Mouse (Mus musculus) activated CD4-positive, CD25-positive, alpha-beta regulatory T cell, adult 4 months (primary cell): ENCODE data around the gene Cops4. TPM values are rescaled to one million over a fixed set of nuclear protein-coding genes. Genes with fewer than 3 reads are reported as not detected.

Source experiments
- ATAC-seq: one replicate; pipeline ENCODE4 v1.8.0; 2017
- polyA plus RNA-seq, 2 experiments: library from polyadenylated mRNA; unstranded; fragments of 100-300 nt; shearing (Covaris generic); gene quantifications; one replicate each; pipeline ENCODE4 v1.2.1; 2017

The Cops4 gene
- polyA plus RNA-seq, 2 experiments from 2014 or later: 97.9 to 108 TPM

GRCm38 (mm10) chr5:100581622-100582434 lies 63.7 kb downstream of the Cops4 start:
- no peak for ATAC-seq

GRCm38 (mm10) chr5:100582435-100582826 lies 64.3 kb downstream of the Cops4 start:
- no peak for ATAC-seq

- no peak for ATAC-seq
These were observed 65.0 kb downstream of the Cops4 start for GRCm38 (mm10) chr5:100583066-100583465.

- ATAC-seq: peak; percentile 91
These were observed 67.1 kb downstream of the Cops4 start for GRCm38 (mm10) chr5:100585206-100585644.

GRCm38 (mm10) chr5:100585657-100586056 lies 67.5 kb downstream of the Cops4 start:
- no peak for ATAC-seq

GRCm38 (mm10) chr5:100587136-100587535 lies 69.0 kb downstream of the Cops4 start:
- no peak for ATAC-seq

GRCm38 (mm10) chr5:100587626-100588025 lies 69.5 kb downstream of the Cops4 start:
- peak; percentile 6 for ATAC-seq

- ATAC-seq: peak; percentile 33
These were observed 72.4 kb downstream of the Cops4 start for GRCm38 (mm10) chr5:100590505-100590904.

GRCm38 (mm10) chr5:100594803-100595467 lies 76.8 kb downstream of the Cops4 start:
- no peak for ATAC-seq

- no peak for ATAC-seq
These were observed 77.9 kb downstream of the Cops4 start for GRCm38 (mm10) chr5:100595999-100596398.

Other genes starting within 250 kb of the Cops4 start
- 100 to 1,000 TPM in 1 of 2 experiments, 10 to 100 TPM in 1; 63.3 to 105 TPM for gene Sec31a, start 102.1 kb upstream of the Cops4 start, polyA plus RNA-seq
- gene Lin54, start 17.7 kb upstream of the Cops4 start, polyA plus RNA-seq: 10 to 100 TPM in 1 of 2 experiments, 1 to 10 TPM in 1; 8.0 to 10.8 TPM
- gene Plac8, start 53.9 kb downstream of the Cops4 start, polyA plus RNA-seq: 10 to 100 TPM in 1 of 2 experiments, 1 to 10 TPM in 1; 4.2 to 12.0 TPM
- 1 to 10 TPM; 8.2 to 9.2 TPM for gene Coq2, start 156.8 kb downstream of the Cops4 start, polyA plus RNA-seq
- 1 to 10 TPM in 1 of 2 experiments, under 1 TPM in 1; 0.62 to 1.4 TPM for gene Hpse, start 201.4 kb downstream of the Cops4 start, polyA plus RNA-seq